Mouse (Mus musculus) left cerebral cortex, adult 6 months (tissue): ENCODE measurements around the gene Crnn. TPM values are rescaled to one million over a fixed set of nuclear protein-coding genes. Genes with fewer than 3 reads are reported as not detected.

Source experiments
- long read RNA-seq, 2 experiments: library from polyadenylated mRNA; unstranded; transcript quantifications; one replicate each; pipeline ENCODE4 v2.0.0; 2019 to 2020
- polyA plus RNA-seq: library from polyadenylated mRNA; unstranded; fragments of <200 nt; fragmentation: Nextera tagmentation; gene quantifications from 2 replicates; pipeline ENCODE4 v1.2.3, GENCODE M21; 2021

The Crnn gene
- not detected in 2 replicates for polyA plus RNA-seq
- long read RNA-seq, experiment 1: 0 reads
- long read RNA-seq, experiment 2: 0 reads

GRCm38 (mm10) chr3:93144510-93145051 lies at the start of gene Crnn:
TSS of gene Crnn (plus strand) at chr3:93144787.

GRCm38 (mm10) chr3:93196978-93197377 lies 52.4 kb downstream of the Crnn start, which contains the start of gene Flg2:
TSS of gene Flg2 (plus strand) at chr3:93197278.

Other genes with a start within 250 kb of the Crnn start
- gene Lce3a, start 218.6 kb upstream of the Crnn start, polyA plus RNA-seq: not detected in 2 replicates
- gene Lce3b, start 211.8 kb upstream of the Crnn start, polyA plus RNA-seq: not detected in 2 replicates
- not detected in 2 replicates for gene Lce3c, start 200.3 kb upstream of the Crnn start, polyA plus RNA-seq
- gene Lce3d, start 187.4 kb upstream of the Crnn start, polyA plus RNA-seq: not detected in 2 replicates
- not detected in 2 replicates for gene Lce3e, start 177.7 kb upstream of the Crnn start, polyA plus RNA-seq
- not detected in 2 replicates for gene Lce3f, start 152.6 kb upstream of the Crnn start, polyA plus RNA-seq
- not detected in 2 replicates for gene Crct1, start 129.1 kb upstream of the Crnn start, polyA plus RNA-seq
- gene Lce1m, start 125.7 kb upstream of the Crnn start, polyA plus RNA-seq: not detected in 2 replicates
- gene Gm4858, start 76.0 kb upstream of the Crnn start, polyA plus RNA-seq: not detected in 2 replicates
- gene Flg2, start 52.5 kb downstream of the Crnn start, polyA plus RNA-seq: not detected in 2 replicates
- 0.03 TPM in 1 of 2 replicates, not detected in the other for gene Flg, start 128.7 kb downstream of the Crnn start, polyA plus RNA-seq
- gene Hrnr, start 175.0 kb downstream of the Crnn start, polyA plus RNA-seq: not detected in 2 replicates
- not detected in 2 replicates for gene Rptn, start 248.9 kb downstream of the Crnn start, polyA plus RNA-seq